Mouse (Mus musculus): ENCODE results near the gene Tgfa. TPM values are rescaled to one million over a fixed set of nuclear protein-coding genes. Genes with fewer than 3 reads are reported as not detected.

Tgfa gene
- total RNA-seq, 2 experiments from 2014 or later: 1.2 to 1.7 TPM

DNA sequence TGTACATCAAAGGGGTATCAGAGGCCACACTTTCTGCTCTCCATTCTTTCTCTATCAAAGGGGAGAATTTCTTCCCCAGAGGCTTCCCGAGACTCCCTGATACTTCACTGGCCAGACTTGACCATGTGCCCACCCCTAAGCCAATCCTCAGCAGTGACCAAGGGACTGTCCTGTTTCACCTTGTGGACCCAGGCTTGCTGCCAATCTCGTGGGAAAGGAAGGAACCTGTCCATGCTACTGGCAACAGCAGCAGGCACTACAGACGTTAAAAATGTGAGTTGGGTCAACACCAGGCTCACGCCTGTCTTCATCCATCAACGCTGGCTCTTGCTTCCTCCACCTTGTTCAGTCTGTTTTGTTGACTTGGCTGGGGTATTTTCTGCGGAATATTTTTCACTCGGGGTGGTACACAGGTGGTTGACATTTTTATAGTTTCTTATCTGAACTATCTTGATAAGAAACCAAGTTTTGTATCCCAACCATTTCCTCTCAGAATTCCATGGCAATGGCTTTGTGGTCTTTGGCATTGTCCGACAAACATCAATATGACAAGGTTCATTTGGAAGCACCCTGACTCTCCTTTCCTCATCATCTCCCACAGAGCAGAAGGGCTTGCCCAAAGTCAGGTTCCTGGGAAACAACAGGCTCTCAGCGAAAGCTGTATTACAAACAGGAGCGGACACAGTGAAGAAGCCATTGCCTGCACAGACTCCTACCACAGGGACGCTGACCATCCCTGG, 6.1 kb upstream of the Tgfa start:
- no peak for DNase-seq

DNA sequence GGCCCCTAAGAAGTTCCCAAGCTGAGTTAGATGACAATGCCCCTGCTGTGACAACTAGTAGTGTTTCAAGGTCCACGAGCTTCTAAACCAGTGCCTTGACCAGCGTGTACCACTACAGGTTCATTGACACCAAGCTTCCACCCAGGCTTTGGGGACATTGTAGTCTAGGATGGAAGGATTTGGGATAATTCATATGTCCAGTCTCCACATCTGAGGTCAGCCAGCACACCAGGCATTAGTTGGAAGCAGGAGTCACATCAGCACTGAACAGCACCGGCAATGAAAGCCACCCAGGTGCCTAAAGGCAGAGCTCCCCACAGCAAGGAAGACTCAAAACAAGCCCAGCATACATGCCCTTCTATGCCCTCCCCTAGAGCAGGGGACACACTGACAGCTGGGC, 4.4 kb upstream of the Tgfa start:
- no peak for DNase-seq

DNA sequence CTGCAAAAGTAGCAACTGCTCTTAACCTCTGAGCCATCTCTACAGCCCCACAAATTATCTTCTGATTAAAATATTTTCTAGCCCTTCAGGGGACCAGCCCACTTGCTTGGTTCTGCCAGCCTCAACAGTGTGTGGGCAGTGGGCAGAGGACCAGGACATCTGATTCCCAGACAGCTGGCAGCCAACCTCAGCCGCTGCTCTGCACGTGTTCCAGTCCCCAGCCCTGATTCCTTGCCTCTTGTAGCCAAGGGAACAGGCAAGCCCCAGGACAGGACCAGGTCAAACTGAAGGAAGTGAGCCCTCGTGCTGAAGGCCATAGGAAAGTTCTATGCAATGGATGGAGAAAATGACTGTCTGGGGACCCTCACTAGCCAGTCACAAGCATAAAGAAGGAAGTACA, 2.0 kb upstream of the Tgfa start:
- no peak for DNase-seq

DNA sequence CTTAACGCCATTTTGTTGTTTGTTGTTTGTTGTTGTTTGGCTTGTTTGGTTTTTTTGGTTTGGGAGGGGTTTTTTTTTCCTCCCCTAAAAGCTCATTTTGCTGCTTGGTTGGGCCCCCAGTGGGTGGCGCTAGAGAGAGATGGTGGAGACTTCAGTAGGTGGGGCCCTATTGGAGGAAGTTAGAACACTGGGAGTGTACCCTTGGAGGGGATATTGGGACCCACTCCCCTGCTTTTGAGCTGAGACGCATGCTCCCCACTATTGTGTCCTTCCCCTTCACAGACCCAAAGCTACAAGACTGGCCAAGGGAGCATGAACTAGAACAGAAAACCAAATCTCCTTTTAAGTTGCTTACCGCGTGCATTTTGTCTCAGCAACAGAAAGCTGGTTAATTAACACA, 1.1 kb upstream of the Tgfa start:
- peak; percentile 45 to 69 for DNase-seq

DNA sequence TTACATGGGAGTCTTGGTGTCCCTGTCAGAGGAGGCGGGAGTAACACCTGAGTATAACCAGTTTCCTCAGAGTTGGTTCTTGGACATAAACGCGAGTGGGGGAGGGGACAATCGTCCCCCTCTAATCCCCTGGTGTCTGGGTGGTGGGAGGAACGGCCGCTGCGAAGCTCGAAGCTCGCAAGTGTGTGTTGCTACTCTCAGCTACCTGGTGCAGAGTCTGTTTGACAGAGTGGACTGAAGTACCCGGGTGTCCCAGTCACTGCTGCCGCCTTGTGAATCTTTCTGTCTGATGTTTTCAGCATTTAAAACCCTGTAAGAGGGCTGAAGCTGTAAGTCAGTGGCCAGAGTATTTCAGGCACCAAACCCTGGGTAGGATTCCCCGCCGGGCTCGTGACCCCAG, 1.0 kb downstream of the Tgfa start:
- peak in 1 of 2 experiments; percentile 19 for DNase-seq

DNA sequence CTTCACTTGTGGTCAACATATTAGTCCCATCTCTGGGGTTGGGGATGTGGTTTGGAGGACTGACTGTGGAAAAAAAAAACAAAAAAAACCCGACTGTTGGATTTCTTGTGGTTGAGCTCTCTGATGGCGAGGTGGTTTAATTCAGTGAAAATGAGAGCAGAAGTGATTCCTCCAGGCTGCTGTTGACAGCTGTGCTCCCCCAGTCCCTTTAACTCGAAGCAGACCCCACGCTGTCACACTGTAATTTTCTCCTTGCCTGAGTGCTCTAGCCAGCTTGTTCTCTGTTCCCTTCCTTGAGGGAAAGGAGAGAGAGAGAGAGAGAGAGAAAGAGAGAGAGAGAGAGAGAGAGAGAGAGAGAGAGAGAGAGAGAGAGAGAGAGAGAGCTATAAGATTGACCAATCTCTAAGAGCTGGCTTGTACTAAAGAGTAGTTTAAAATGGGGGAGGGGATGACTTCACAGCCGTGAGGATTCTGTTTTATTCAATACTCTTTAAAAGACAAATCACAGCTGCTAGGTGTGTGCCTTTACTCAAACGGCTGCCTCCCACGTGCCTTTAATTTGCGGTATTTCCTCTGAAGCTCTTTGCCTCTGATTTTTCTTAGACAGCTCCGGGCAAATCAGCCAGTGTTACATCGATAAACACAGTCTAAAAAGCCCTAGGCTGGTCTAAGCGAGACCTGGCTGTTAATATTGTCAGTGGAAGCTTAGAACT, 2.3 kb downstream of the Tgfa start:
- DNase-seq: no peak

DNA sequence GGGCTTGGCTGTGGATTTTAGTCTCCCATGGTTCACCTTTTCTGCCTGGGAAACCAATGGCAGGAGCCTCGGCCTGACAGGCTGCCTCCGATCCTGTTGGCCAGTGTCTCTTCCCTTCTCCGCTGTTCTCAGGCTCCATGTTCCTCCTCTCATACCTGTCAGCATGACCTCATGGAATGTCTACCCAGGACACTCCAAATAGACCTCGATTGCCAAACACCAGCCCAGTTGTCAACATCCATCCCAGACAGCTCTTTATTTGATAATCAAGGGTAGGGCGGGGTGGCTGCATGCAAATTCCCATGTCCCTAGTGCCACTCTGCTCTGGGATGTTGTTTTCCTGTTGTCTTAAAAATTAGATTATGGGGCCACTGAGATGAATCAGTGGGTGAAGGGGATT, 5.9 kb downstream of the Tgfa start:
- no peak for DNase-seq

DNA sequence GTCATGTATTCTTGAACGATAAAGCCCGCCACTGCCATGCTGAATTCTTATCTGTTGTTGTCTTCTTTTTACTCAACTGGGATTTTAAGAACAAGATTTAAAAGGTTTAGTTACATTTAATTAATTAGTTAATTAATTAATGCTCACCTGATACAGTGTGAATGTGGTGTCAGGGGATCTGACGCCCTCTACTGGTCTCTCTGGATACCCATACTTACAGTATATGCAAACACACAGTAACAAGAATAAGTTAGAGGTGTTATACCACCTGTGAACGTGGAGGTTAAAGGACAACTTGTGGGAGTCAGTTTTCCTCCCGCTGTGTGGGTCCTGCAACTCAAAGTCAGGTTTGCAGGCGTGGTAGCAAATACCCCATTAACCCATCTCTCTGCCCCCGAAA, 8.1 kb downstream of the Tgfa start:
- DNase-seq: no peak

DNA sequence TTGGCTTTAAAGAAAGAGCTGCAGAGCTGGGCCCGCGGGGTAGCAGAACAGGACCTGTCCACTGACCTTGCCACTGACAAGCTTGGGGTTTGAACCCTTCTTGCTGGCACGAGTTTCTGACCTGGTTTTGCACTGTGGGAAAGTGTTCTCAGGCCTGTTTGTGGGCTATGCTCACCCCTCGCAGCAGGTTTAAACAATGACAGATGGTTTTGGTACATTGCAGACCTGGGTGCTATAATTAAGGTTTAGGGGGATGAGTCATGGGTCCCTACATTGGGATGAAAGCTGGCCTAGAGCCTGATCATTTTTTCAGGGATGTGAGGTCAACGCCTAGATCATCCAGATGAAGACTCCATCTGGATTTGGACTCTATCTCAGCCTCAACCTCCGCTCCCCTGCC, 11.0 kb downstream of the Tgfa start:
- DNase-seq: no peak

DNA sequence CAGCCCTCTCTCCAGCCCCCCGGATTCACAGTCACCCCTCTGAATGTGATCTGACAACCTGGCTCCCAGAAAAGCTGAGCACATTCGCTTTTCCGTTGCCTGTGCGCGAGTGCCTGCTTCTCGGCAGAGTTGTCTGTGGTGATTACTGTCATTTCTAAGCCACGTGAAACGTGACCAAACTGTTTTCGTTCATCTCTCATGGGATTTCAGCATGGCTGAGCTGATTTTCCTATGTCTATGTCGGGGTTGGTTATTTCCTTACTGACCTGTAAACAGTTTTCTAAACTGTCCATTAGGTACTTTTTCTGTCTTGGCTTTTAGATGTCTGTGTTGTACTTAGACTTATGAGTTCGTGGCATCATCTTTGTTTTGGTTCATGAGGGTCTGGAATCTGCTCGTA, 12.0 kb downstream of the Tgfa start:
- no peak for DNase-seq

DNA sequence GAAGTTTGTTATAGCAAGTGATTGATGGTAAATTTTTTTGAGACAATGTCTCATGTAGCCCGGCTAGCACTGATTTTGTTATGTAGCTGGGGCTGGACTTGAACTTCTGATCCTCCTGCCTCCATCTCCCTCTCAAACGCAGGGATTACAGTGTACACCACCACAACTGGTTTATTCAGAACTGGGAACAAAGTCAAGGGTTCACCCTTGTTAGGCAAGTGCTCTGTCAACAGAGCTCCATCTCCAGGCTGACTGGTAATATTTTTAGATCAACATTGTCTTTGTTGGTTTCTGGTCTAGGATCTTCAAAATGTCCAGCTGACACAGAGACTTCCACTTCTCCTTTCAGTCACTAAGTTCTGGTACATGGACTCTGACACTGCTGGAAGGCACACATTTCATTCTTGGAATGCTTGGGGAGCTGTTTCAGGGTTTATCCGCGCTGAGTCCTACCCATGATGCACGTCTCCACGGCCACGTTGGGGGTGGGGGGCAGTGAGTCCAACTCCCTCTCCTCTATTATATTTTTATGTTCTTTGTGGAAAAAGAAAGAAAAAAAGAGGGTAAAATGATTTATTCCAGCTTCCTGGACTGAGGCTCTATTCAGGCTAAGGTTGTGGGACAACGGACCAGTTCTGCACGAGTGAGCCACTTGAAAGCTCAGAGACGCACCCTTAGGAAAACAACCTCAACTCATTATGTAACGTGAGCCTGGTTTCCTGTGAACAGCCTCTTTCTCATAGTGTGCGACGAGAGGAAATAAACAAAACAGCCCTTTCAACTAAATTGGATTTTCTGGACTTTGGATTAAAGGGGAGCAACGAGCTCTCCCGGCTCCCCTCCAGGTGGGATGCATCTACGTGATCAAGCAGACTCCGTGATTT, 14.4 kb downstream of the Tgfa start:
- DNase-seq: no peak

DNA sequence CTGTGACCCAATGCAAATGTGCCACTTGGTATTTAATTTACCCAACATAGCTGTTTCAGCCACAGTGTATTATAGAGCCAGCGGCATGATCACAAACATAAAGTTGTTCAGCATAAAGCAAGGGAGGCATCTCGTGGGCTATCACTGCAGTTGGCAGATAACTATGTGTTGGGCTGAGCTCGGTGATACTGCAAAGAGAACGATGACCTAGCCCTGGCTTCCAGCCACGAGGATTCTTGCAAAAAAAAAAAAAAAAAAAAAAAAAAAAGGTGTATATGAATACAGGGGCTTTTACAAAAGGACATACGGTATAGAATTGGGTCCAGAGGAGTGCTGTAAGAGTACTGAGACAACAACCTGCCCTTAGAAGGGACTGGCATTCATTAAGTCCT, 15.0 kb downstream of the Tgfa start:
- no peak for DNase-seq

DNA sequence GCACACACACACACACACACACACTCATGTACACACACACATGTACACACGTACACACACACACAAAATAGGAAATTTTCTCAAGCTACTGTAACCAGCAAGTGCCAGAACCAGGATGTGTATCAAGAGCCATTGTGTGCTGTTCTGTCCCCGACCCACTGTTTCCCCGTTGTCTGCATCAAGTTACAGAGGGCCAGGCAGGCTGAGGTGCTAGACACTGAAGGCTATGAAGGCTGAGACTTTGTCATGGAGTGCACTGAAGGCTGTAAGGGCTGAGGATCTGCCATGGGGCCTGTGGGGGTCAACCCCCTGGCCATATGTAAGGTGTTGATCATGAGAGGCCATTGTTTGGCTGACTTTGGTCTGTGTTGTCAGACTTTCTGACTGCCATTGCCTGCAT, 15.6 kb downstream of the Tgfa start:
- DNase-seq: no peak

DNA sequence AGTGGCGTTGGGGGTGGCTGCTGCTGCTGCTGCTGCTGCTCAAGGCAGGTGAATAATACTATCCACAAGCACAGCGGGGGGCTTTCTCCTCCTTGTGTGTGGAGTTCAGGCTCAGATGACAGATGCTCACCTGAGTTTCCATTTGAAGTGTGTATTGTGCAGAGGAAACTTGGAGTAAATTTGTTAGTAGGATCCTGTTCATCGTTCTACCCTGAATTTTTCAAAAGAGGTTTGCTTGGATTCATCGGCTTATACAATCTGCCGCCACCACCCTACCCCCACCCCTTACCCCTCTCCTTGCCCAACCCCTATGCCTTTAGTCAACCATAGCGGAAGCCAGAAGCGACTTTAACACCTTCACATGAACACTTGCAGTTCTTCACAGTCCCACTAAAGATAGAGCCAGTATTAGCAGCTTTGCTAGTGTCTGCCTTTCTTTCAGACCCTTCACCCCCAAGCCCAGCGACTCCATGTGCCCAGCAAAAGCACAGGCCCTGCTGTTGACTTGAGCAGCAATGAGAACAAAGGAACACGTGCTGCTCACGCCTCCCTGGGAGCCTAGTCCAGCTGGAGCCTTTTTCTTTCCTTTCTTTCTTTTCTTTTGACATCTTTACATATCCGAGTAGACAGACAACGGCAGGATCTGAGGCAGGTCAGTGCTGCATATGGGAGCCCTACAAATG, 16.2 kb downstream of the Tgfa start:
- no peak for DNase-seq

DNA sequence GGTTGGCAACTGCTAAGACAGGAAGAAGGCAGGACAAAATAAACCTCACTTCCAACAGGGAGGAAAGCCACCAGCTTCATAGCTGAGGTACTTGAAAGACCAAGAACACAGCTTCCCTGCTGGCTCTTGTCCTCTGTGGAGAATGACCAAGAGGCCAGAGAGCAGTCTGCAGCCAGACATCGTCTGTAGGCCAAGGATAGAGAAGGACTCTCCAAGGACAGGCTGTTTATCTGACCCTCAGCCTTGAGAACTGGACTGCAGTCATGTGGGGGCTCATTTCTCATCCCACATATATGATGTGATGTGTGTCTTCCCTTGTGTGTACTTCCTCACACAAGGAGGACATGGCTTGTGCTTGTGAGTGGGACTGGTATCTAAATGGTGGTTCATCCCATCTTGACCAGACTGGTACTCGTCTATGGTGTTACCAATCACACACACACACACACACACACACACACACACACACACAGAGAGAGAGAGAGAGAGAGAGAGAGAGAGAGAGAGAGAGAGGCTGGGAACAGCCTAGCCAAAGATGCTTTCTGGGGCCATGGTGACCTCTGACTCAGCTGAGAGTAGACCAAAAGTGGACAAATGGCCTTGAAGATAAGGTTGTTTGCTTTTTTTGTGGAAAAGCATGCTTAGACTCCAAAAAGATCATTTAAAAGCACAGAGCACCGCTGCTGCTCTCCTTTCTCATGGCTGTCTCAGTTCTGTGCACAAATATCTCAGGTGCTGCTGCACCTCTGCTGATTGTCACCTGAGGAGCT, 18.0 kb downstream of the Tgfa start:
- DNase-seq: peak in 1 of 2 experiments; percentile 31

DNA sequence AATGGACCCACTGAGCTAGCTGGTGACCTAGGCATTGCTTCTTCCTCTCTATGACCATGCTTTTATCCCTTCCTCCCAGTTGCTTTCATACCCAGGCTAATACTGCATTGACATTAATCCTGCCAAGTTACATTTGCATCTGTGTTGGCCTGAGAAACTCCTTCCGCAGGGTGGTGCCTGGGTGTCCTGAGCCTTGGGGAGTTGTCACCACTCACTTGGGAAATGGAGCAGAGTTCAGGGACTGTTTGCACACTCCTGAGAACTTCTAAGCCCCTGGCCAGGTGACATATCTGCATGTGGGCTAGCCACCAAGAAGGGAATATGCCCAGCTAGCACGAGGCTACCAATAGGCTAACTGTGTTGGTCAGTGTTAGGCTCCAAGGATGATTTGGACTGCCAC, 23.0 kb downstream of the Tgfa start:
- DNase-seq: no peak

DNA sequence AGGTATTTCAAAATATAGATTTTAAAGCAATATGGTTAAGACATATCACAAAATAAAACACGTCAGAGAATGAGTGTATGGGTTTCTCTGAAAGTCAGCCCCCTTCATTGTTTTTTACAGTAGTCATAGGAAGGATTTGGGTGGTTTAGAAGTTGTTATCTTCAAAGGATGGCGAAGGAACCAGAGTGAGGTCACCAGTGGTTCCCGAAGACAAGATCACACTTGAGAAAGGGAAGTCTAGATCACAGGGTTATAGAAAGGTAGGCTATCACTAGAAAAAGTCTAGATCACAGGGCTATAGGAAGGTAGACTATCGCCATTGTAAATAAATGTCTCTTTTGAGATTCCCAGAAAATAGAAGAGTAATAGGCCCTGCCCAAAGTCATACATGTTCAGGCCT, 23.7 kb downstream of the Tgfa start:
- DNase-seq: no peak

DNA sequence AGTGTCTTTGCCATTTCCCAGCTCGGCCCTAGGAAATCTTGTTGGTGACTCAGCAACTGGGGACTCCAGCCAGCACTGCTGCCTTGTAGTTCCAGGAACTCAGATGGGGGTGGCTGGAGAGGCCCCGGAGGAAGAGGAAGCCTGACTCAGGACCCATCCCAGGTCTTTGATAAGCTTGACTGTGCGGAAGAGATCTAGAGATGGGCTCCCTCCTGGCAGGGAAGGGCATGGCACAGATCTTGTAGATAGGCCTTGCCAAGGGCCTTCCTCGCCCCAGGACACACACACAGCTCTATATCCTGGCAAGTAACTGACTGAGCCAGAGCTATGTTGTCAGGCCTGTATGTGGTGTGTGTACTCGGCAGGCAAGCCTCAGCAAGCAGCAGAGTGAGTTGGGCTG, 24.5 kb downstream of the Tgfa start:
- peak; percentile 56 to 62 for DNase-seq

DNA sequence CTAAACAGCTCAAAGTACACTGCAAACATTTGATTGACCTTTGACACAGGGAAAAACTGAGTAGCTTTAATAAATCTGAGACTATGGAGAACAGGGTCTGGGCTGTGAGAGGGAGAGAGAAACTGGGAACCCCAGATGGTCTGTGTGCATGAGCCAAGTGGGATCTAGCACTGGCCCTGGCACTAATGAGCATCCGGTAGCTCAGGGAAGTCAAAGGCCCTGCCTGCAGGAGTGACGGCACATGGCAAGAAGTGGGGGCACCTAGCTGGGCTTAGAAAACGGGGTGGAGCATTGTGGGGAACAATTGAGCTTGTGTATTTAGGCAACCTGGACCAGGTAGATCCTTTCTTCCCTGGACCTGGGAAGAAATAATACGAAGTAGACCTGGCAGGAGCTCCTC, 25.1 kb downstream of the Tgfa start:
- no peak for DNase-seq

DNA sequence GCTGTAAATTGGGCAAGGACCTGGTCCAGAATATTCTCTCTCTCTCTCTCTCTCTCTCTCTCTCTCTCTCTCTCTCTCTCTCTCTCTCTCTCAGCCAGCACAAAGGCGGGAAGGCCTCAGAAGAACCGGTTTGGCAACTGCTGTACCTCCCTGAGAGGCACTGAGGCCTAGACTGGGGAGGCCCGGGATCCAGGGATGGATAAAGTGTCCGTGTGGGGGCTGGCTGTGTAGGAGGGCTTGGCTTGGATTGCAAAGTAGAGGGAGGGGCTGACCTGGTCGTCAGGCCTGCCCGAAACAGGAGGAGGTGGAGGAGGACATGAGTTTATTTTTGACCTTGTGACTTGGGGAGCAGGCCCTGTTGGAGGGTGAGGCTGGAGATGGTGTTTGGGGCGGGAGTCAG, 27.4 kb downstream of the Tgfa start:
- peak in 1 of 2 experiments; percentile 6 for DNase-seq

DNA sequence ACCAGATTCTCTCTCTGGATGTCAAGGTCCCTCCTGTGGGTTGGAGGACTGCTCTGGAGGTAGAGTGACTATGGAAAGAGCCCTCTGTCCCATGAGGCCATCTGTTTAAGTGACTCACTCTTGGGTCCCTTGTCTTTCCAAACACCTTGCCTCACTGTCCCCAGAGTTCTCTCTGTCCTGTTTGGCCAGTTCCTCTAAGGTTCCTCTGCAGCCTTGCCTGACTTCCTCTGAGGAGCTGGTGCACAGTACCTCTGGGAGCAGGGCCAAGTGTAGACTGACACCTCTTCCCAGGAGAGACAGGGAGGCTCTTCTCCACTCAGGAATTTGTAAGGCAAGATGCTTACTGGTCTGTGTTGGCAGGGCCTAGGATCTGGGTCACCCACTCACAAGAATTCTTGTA, 30.6 kb downstream of the Tgfa start:
- DNase-seq: no peak

DNA sequence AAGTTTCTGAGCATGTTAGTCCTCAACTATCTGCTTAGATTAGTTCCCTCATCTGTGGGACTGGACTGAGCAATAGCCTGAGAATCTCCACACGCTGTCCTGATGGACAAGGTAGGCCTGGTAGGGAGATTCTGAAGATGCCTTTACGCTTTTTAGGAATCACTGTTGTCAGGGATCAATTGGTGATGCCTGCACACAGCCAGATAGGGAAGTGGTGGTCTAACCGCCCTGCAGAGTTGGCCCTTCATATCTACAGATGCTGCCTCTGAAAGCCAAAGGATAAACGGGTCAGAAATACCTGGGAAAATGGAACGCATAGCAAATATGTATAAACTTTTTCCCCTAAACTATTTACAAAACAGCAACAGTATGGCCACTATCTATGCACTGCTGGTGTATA, 37.3 kb downstream of the Tgfa start:
- DNase-seq: no peak

Data from heart, adult 18-20 months (tissue).